Mouse (Mus musculus): ENCODE measurements around the gene Ly75.

Ly75 gene

GRCm38 (mm10) chr2:60382858-60383669 lies at the start of gene Ly75:
Gene Ly75, minus strand, starts transcription at chr2:60383303.
- POLR2A ChIA-PET = interaction anchor here (0.6 to 10.8 kb wide), 100 partner anchors 8 to 1210 kb away, joined by 3 to 239 read pairs (median 4); partner anchors contain the start of genes Baz2b (in 3 of the 4), March7 (in 3 of the 4) and Cd302 (in 1 of the 4)
- CTCF ChIA-PET = interaction anchor here in 3 of 4 experiments (0.5 to 1.8 kb wide), 11 partner anchors 10 to 787 kb away, joined by 3 to 6 read pairs (median 3); no protein-coding TSS in a partner anchor

GRCm38 (mm10) chr2:60430315-60431021 lies 47.4 kb upstream of the Ly75 start:
- CTCF ChIA-PET = interaction anchor here in 1 of 4 experiments (1.2 kb wide), 1 partner anchor 11 kb away, joined by 3 read pairs; no protein-coding TSS in a partner anchor

GRCm38 (mm10) chr2:60418075-60418474 lies 35.0 kb upstream of the Ly75 start:
- ChIA-PET CTCF (interaction anchor here in 2 of 4 experiments (0.5 to 1.2 kb wide), 4 partner anchors 15 to 369 kb away, joined by 3 to 4 read pairs (median 3); no protein-coding TSS in a partner anchor), POLR2A (interaction anchor here in 3 of 4 experiments (0.5 to 2.8 kb wide), 10 partner anchors 8 to 374 kb away, joined by 3 to 11 read pairs (median 3); partner anchors contain the start of gene Ly75 (in 3 of the 3))

More at GRCm38 (mm10) chr2:60430315-60431021, 47.4 kb upstream of the Ly75 start:
- POLR2A ChIA-PET = interaction anchor here in 2 of 4 experiments (0.7 to 1.3 kb wide), 4 partner anchors 16 to 198 kb away, joined by 3 to 7 read pairs (median 4); no protein-coding TSS in a partner anchor

GRCm38 (mm10) chr2:60414334-60414733 lies 31.2 kb upstream of the Ly75 start:
- ChIA-PET POLR2A (interaction anchor here (0.5 to 7.9 kb wide), 48 partner anchors 9 to 1062 kb away, joined by 3 to 239 read pairs (median 4); partner anchors contain the start of genes Ly75 (in 3 of the 4), Baz2b (in 1 of the 4), March7 (in 1 of the 4) and Wdsub1 (in 1 of the 4)), CTCF (interaction anchor here (0.6 to 1.5 kb wide), 6 partner anchors 29 to 50 kb away, joined by 3 to 6 read pairs (median 4); partner anchors contain the start of gene Ly75 (in 3 of the 4))

- ChIA-PET CTCF (interaction anchor here in 1 of 4 experiments (1.5 to 2.2 kb wide), 2 partner anchors 29 to 30 kb away, joined by 6 to 7 read pairs; partner anchors contain the start of gene Ly75), POLR2A (interaction anchor here (0.6 to 7.9 kb wide), 14 partner anchors 9 to 765 kb away, joined by 3 to 239 read pairs (median 12); partner anchors contain the start of gene Ly75 (in 3 of the 4))
Observed at GRCm38 (mm10) chr2:60413006-60413650, 30.0 kb upstream of the Ly75 start.

GRCm38 (mm10) chr2:60411181-60411580 lies 28.1 kb upstream of the Ly75 start:
- CTCF ChIA-PET = interaction anchor here in 3 of 4 experiments (0.5 to 2.2 kb wide), 6 partner anchors 8 to 888 kb away, joined by 3 to 12 read pairs (median 4); no protein-coding TSS in a partner anchor
- POLR2A ChIA-PET = interaction anchor here (0.6 to 7.9 kb wide), 50 partner anchors 9 to 1785 kb away, joined by 3 to 239 read pairs (median 4); partner anchors contain the start of genes Ly75 (in 4 of the 4), Baz2b (in 1 of the 4), Ccdc148 (in 1 of the 4) and March7 (in 1 of the 4)

GRCm38 (mm10) chr2:60409989-60410763 lies 27.1 kb upstream of the Ly75 start:
- ChIA-PET CTCF (interaction anchor here in 3 of 4 experiments (0.5 to 1.3 kb wide), 4 partner anchors 26 to 887 kb away, joined by 3 to 12 read pairs (median 6); partner anchors contain the start of gene Ly75 (in 1 of the 3)), POLR2A (interaction anchor here (0.6 to 7.9 kb wide), 34 partner anchors 8 to 484 kb away, joined by 3 to 239 read pairs (median 4); partner anchors contain the start of gene Ly75 (in 3 of the 4))

GRCm38 (mm10) chr2:60409194-60409593 lies 26.1 kb upstream of the Ly75 start:
- POLR2A ChIA-PET = interaction anchor here (0.6 to 7.9 kb wide), 21 partner anchors 8 to 1552 kb away, joined by 3 to 239 read pairs (median 4); partner anchors contain the start of gene Ly75 (in 3 of the 4)
- CTCF ChIA-PET = interaction anchor here in 2 of 4 experiments (1.3 kb wide), 2 partner anchors 25 to 26 kb away, joined by 5 to 6 read pairs; partner anchors contain the start of gene Ly75 (in 1 of the 2)

- ChIA-PET POLR2A (interaction anchor here in 3 of 4 experiments (1.3 to 7.9 kb wide), 3 partner anchors 13 to 28 kb away, joined by 3 to 239 read pairs (median 212); partner anchors contain the start of gene Ly75 (in 2 of the 3)), CTCF (no interaction called here)
Observed at GRCm38 (mm10) chr2:60407387-60407786, 24.3 kb upstream of the Ly75 start.

- ChIA-PET POLR2A (interaction anchor here (0.6 to 6.4 kb wide), 15 partner anchors 7 to 144 kb away, joined by 3 to 65 read pairs (median 4); partner anchors contain the start of gene Ly75 (in 4 of the 4)), CTCF (no interaction called here)
Observed at GRCm38 (mm10) chr2:60405431-60405830, 22.3 kb upstream of the Ly75 start.

GRCm38 (mm10) chr2:60404763-60405162 lies 21.7 kb upstream of the Ly75 start:
- ChIA-PET POLR2A (interaction anchor here (0.6 to 6.4 kb wide), 16 partner anchors 8 to 143 kb away, joined by 3 to 65 read pairs (median 4); partner anchors contain the start of gene Ly75 (in 4 of the 4)), CTCF (interaction anchor here in 1 of 4 experiments (0.6 kb wide), 1 partner anchor 145 kb away, joined by 6 read pairs; no protein-coding TSS in a partner anchor)

- POLR2A ChIA-PET = interaction anchor here in 3 of 4 experiments (0.9 to 6.4 kb wide), 12 partner anchors 9 to 63 kb away, joined by 3 to 65 read pairs (median 16); partner anchors contain the start of gene Ly75 (in 3 of the 3)
Observed at GRCm38 (mm10) chr2:60401694-60402093, 18.6 kb upstream of the Ly75 start.

GRCm38 (mm10) chr2:60393786-60394185 lies 10.7 kb upstream of the Ly75 start:
- POLR2A ChIA-PET = no interaction called here
- CTCF ChIA-PET = no interaction called here

More at GRCm38 (mm10) chr2:60401694-60402093, 18.6 kb upstream of the Ly75 start:
- CTCF ChIA-PET = no interaction called here

- POLR2A ChIA-PET = interaction anchor here in 2 of 4 experiments (0.6 to 1.9 kb wide), 5 partner anchors 9 to 1409 kb away, joined by 3 to 6 read pairs (median 4); partner anchors contain the start of gene Ly75 (in 2 of the 2)
- CTCF ChIA-PET = interaction anchor here in 1 of 4 experiments (0.6 kb wide), 1 partner anchor 9 kb away, joined by 3 read pairs; the partner anchor contains the start of gene Ly75
Observed at GRCm38 (mm10) chr2:60392286-60392685, 9.2 kb upstream of the Ly75 start.

GRCm38 (mm10) chr2:60387363-60387762 lies 4.3 kb upstream of the Ly75 start:
- ChIA-PET CTCF (no interaction called here), POLR2A (interaction anchor here in 1 of 4 experiments (0.6 kb wide), 1 partner anchor 26 kb away, joined by 4 read pairs; no protein-coding TSS in a partner anchor)

- ChIA-PET CTCF (no interaction called here), POLR2A (no interaction called here)
Observed at GRCm38 (mm10) chr2:60386835-60387234, 3.7 kb upstream of the Ly75 start.

Measured in embryonic stem cell, embryonic (primary cell).